Mouse (Mus musculus) G1E (cell line): Measurements from ENCODE around the gene Itgae.

Experiments used
- CTCF ChIP-seq: IDR thresholded peaks from 2 replicates; pipeline ENCODE4 v1.5.1; 2012; ENCODE audit warnings: low read depth, low read length, inconsistent platforms, mixed read lengths
- GATA1 ChIP-seq: IDR thresholded peaks from 2 replicates; pipeline ENCODE4 v1.6.1; 2012; ENCODE audit warnings: borderline replicate concordance, low read length, inconsistent platforms, mixed read lengths

- no peak for TF ChIP-seq CTCF
- TF ChIP-seq GATA1, result no peak
These were observed 87.5 kb downstream of the Itgae start for GRCm38 (mm10) chr11:73177895-73178294.
